Mouse (Mus musculus): ENCODE results near the gene Rnaseh1. TPM values are rescaled to one million over a fixed set of nuclear protein-coding genes. Genes with fewer than 3 reads are reported as not detected.

Gene Rnaseh1
- polyA plus RNA-seq, 1 experiment from 2014 or later, result 29.6 TPM

GRCm38 (mm10) chr12:28622167-28622532, 27.3 kb upstream of the Rnaseh1 start:
- Histone ChIP-seq H3K9ac (ENCODE audit: low read length) (no peak overlapping the region), H3K4me1 (replicated peaks; ENCODE audit: control insufficient read depth, insufficient read depth, low read length) (peaks cover 21% of the 10 kb centered on the region), H3K27me3 (ENCODE audit: control insufficient read depth, insufficient read depth, low read depth, low read length) (no peaks in the 10 kb centered on the region), H3K27ac (ENCODE audit: low read length) (peak overlapping the region; percentile 7; the same call in 1 of the 2 replicates), H3K9me3 (ENCODE audit: control insufficient read depth, low read length) (no peaks in the 10 kb centered on the region), H3K36me3 (ENCODE audit: control insufficient read depth, insufficient read depth, low read length) (no peaks in the 10 kb centered on the region), H3K4me3 (ENCODE audit: low read length) (no peak overlapping the region), H3K4me2 (ENCODE audit: low read depth, low read length) (peak overlapping the region; percentile 9; the same call in 1 of the 2 replicates)
- 16% methylated on average over 5 of the region's 5 CpGs for WGBS
- ATAC-seq (ENCODE audit: low read depth), result peak; percentile 30

- WGBS, result 55% methylated on average over 1 of the region's 1 CpGs
- Histone ChIP-seq H3K27ac (ENCODE audit: low read length) (peak overlapping the region; percentile 41), H3K4me2 (ENCODE audit: low read depth, low read length) (no peak overlapping the region), H3K9ac (ENCODE audit: low read length) (no peak overlapping the region), H3K36me3 (ENCODE audit: control insufficient read depth, insufficient read depth, low read length) (no peaks in the 10 kb centered on the region), H3K4me3 (ENCODE audit: low read length) (no peak overlapping the region), H3K4me1 (replicated peaks; ENCODE audit: control insufficient read depth, insufficient read depth, low read length) (peaks cover 21% of the 10 kb centered on the region), H3K9me3 (ENCODE audit: control insufficient read depth, low read length) (no peaks in the 10 kb centered on the region), H3K27me3 (ENCODE audit: control insufficient read depth, insufficient read depth, low read depth, low read length) (no peaks in the 10 kb centered on the region)
- ATAC-seq (ENCODE audit: low read depth), result no peak
Measured at GRCm38 (mm10) chr12:28622641-28623040, 26.8 kb upstream of the Rnaseh1 start.

GRCm38 (mm10) chr12:28623195-28623594, 26.2 kb upstream of the Rnaseh1 start, which contains the start of gene Colec11:
TSS of gene Colec11 (minus strand) at chr12:28623377.
- H3K9ac ChIP-seq (ENCODE audit: low read length), result no peak within 1 kb of the TSS
- no peaks in the 10 kb centered on the region for H3K9me3 ChIP-seq (ENCODE audit: control insufficient read depth, low read length)
- peak within 1 kb of the TSS; percentile 41 for H3K27ac ChIP-seq (ENCODE audit: low read length)
- WGBS, result 13% methylated on average over 5 of the region's 5 CpGs
- peaks cover 21% of the 10 kb centered on the region for H3K4me1 ChIP-seq (replicated peaks; ENCODE audit: control insufficient read depth, insufficient read depth, low read length)
- H3K4me3 ChIP-seq (ENCODE audit: low read length), result no peak within 1 kb of the TSS
- no peaks in the 10 kb centered on the region for H3K27me3 ChIP-seq (ENCODE audit: control insufficient read depth, insufficient read depth, low read depth, low read length)
- H3K36me3 ChIP-seq (ENCODE audit: control insufficient read depth, insufficient read depth, low read length), result peaks cover 2% of the 10 kb centered on the region; the same call in 1 of the 2 replicates
- ATAC-seq (ENCODE audit: low read depth), result peak; percentile 80
- H3K4me2 ChIP-seq (ENCODE audit: low read depth, low read length), result no peak within 1 kb of the TSS

GRCm38 (mm10) chr12:28624251-28624650, 25.2 kb upstream of the Rnaseh1 start:
- Histone ChIP-seq H3K27ac (ENCODE audit: low read length) (no peak overlapping the region), H3K9ac (ENCODE audit: low read length) (no peak overlapping the region), H3K4me1 (replicated peaks; ENCODE audit: control insufficient read depth, insufficient read depth, low read length) (peaks cover 21% of the 10 kb centered on the region), H3K9me3 (ENCODE audit: control insufficient read depth, low read length) (no peaks in the 10 kb centered on the region), H3K4me2 (ENCODE audit: low read depth, low read length) (no peak overlapping the region), H3K36me3 (ENCODE audit: control insufficient read depth, insufficient read depth, low read length) (peaks cover 11% of the 10 kb centered on the region), H3K4me3 (ENCODE audit: low read length) (no peak overlapping the region), H3K27me3 (ENCODE audit: control insufficient read depth, insufficient read depth, low read depth, low read length) (no peaks in the 10 kb centered on the region)
- ATAC-seq (ENCODE audit: low read depth), result no peak
- 76% methylated on average over 2 of the region's 2 CpGs for WGBS

- WGBS, result 46% methylated on average over 7 of the region's 7 CpGs
- no peak overlapping the region for H3K9ac ChIP-seq (ENCODE audit: low read length)
- ATAC-seq (ENCODE audit: low read depth), result peak; percentile 35; the same call in 1 of the 2 replicates
Measured at GRCm38 (mm10) chr12:28625407-28625806, 24.0 kb upstream of the Rnaseh1 start.

GRCm38 (mm10) chr12:28627092-28627491, 22.3 kb upstream of the Rnaseh1 start:
- Histone ChIP-seq H3K9me3 (ENCODE audit: control insufficient read depth, low read length) (no peaks in the 10 kb centered on the region), H3K36me3 (ENCODE audit: control insufficient read depth, insufficient read depth, low read length) (peaks cover 38% of the 10 kb centered on the region), H3K9ac (ENCODE audit: low read length) (no peak overlapping the region), H3K27me3 (ENCODE audit: control insufficient read depth, insufficient read depth, low read depth, low read length) (no peaks in the 10 kb centered on the region), H3K27ac (ENCODE audit: low read length) (no peak overlapping the region), H3K4me3 (ENCODE audit: low read length) (no peak overlapping the region), H3K4me2 (ENCODE audit: low read depth, low read length) (no peak overlapping the region), H3K4me1 (replicated peaks; ENCODE audit: control insufficient read depth, insufficient read depth, low read length) (peaks cover 16% of the 10 kb centered on the region)
- 44% methylated on average over 4 of the region's 4 CpGs for WGBS
- ATAC-seq (ENCODE audit: low read depth), result no peak

More at GRCm38 (mm10) chr12:28625407-28625806, 24.0 kb upstream of the Rnaseh1 start:
- no peak overlapping the region for H3K4me3 ChIP-seq (ENCODE audit: low read length)
- H3K4me1 ChIP-seq (replicated peaks; ENCODE audit: control insufficient read depth, insufficient read depth, low read length), result peaks cover 21% of the 10 kb centered on the region
- H3K27me3 ChIP-seq (ENCODE audit: control insufficient read depth, insufficient read depth, low read depth, low read length), result no peaks in the 10 kb centered on the region
- H3K27ac ChIP-seq (ENCODE audit: low read length), result no peak overlapping the region
- H3K9me3 ChIP-seq (ENCODE audit: control insufficient read depth, low read length), result no peaks in the 10 kb centered on the region
- no peak overlapping the region for H3K4me2 ChIP-seq (ENCODE audit: low read depth, low read length)
- H3K36me3 ChIP-seq (ENCODE audit: control insufficient read depth, insufficient read depth, low read length), result peaks cover 23% of the 10 kb centered on the region

- 90% methylated on average over 2 of the region's 2 CpGs for WGBS
- ATAC-seq (ENCODE audit: low read depth), result no peak
- no peak overlapping the region for H3K9ac ChIP-seq (ENCODE audit: low read length)
- no peaks in the 10 kb centered on the region for H3K27me3 ChIP-seq (ENCODE audit: control insufficient read depth, insufficient read depth, low read depth, low read length)
- H3K9me3 ChIP-seq (ENCODE audit: control insufficient read depth, low read length), result no peaks in the 10 kb centered on the region
- no peak overlapping the region for H3K27ac ChIP-seq (ENCODE audit: low read length)
- no peak overlapping the region for H3K4me3 ChIP-seq (ENCODE audit: low read length)
- peaks cover 7% of the 10 kb centered on the region for H3K4me1 ChIP-seq (replicated peaks; ENCODE audit: control insufficient read depth, insufficient read depth, low read length)
- peaks cover 51% of the 10 kb centered on the region for H3K36me3 ChIP-seq (ENCODE audit: control insufficient read depth, insufficient read depth, low read length)
- H3K4me2 ChIP-seq (ENCODE audit: low read depth, low read length), result no peak overlapping the region
Measured at GRCm38 (mm10) chr12:28628436-28628835, 21.0 kb upstream of the Rnaseh1 start.

- peak; percentile 27 for ATAC-seq (ENCODE audit: low read depth)
- WGBS, result 1% methylated on average over 23 of the region's 23 CpGs
- Histone ChIP-seq H3K27ac (ENCODE audit: low read length) (peak overlapping the region; percentile 78), H3K4me2 (ENCODE audit: low read depth, low read length) (peak overlapping the region; percentile 52), H3K4me1 (replicated peaks; ENCODE audit: control insufficient read depth, insufficient read depth, low read length) (peaks cover 10% of the 10 kb centered on the region), H3K4me3 (ENCODE audit: low read length) (peak overlapping the region; percentile 80), H3K9ac (ENCODE audit: low read length) (peak overlapping the region; percentile 97), H3K9me3 (ENCODE audit: control insufficient read depth, low read length) (no peaks in the 10 kb centered on the region), H3K27me3 (ENCODE audit: control insufficient read depth, insufficient read depth, low read depth, low read length) (no peaks in the 10 kb centered on the region), H3K36me3 (ENCODE audit: control insufficient read depth, insufficient read depth, low read length) (peaks cover 37% of the 10 kb centered on the region)
Measured at GRCm38 (mm10) chr12:28635058-28635534, 14.3 kb upstream of the Rnaseh1 start.

- peaks cover 10% of the 10 kb centered on the region for H3K4me1 ChIP-seq (replicated peaks; ENCODE audit: control insufficient read depth, insufficient read depth, low read length)
- WGBS, result 5% methylated on average over 69 of the region's 69 CpGs
- H3K4me2 ChIP-seq (ENCODE audit: low read depth, low read length), result peak within 1 kb of the TSS; percentile 56
- H3K9me3 ChIP-seq (ENCODE audit: control insufficient read depth, low read length), result no peaks in the 10 kb centered on the region
- H3K36me3 ChIP-seq (ENCODE audit: control insufficient read depth, insufficient read depth, low read length), result peaks cover 30% of the 10 kb centered on the region
- peak within 1 kb of the TSS; percentile 80 for H3K4me3 ChIP-seq (ENCODE audit: low read length)
- peak within 1 kb of the TSS; percentile 97 for H3K9ac ChIP-seq (ENCODE audit: low read length)
- ATAC-seq (ENCODE audit: low read depth), result peak; percentile 98
- peak within 1 kb of the TSS; percentile 78 for H3K27ac ChIP-seq (ENCODE audit: low read length)
- H3K27me3 ChIP-seq (ENCODE audit: control insufficient read depth, insufficient read depth, low read depth, low read length), result no peaks in the 10 kb centered on the region
Measured at GRCm38 (mm10) chr12:28635535-28636476, 13.6 kb upstream of the Rnaseh1 start, which contains the start of gene Rps7. TSS of gene Rps7 (minus strand) at chr12:28635953.

Measured in lung, embryonic 16.5 days (tissue).